Mouse (Mus musculus): ENCODE measurements at regions not wholly inside any gene's neighbourhood (a gene's known extent, or its start where the extent isn't known, plus 50 kb on each side); places are given as distances from the start of the nearest gene placed in this dataset.

GRCm38 (mm10) chr12:26767551-26767950 is 298.5 kb downstream of the Cmpk2 start:
- TF ChIP-seq CTCF (IDR thresholded peaks at IDR 0.05; ENCODE audit: insufficient read depth, low read length) (no peak), POLR2A (IDR thresholded peaks at IDR 0.05; ENCODE audit: borderline replicate concordance, extremely low read depth, low read depth, low read length) (no peak)

Data from lung, adult 2 months (tissue).